ENCODE assay signal across 8 mouse cellular contexts in genomic region chr5:52064804-52065451, GRCm38 (mm10).
DNase-seq lines count a peak whose midpoint lies in the region; ATAC-seq lines count a peak whose summit lies in the region.

No protein-coding gene starts in this region.

- 38% methylated on average over 16 of the region's 16 CpGs for WGBS in midbrain, embryonic 14.5 days

- no peaks in the 10 kb centered on the region for H3K27me3 ChIP-seq in midbrain, embryonic 14.5 days (ENCODE audit: control insufficient read depth, insufficient read depth, low read length)

- H3K4me3 ChIP-seq in midbrain, embryonic 14.5 days (replicated peaks; ENCODE audit: low read depth, low read length) = no peak overlapping the region

- no peak overlapping the region for H3K9ac ChIP-seq in midbrain, embryonic 14.5 days (replicated peaks; ENCODE audit: low read length)

- no peak for ATAC-seq in CD4-positive, CD25-positive, alpha-beta regulatory T cell, adult 4 months
- ATAC-seq in midbrain, embryonic 14.5 days (ENCODE audit: low FRiP score, low TSS enrichment) = peak; percentile 84; the same call in 1 of the 2 replicates

- no peak overlapping the region for H3K27ac ChIP-seq in midbrain, embryonic 14.5 days (replicated peaks; ENCODE audit: low read depth, low read length)

- no peaks in the 10 kb centered on the region for H3K4me1 ChIP-seq in midbrain, embryonic 14.5 days (ENCODE audit: control insufficient read depth, insufficient read depth, low read length)

- H3K36me3 ChIP-seq in midbrain, embryonic 14.5 days (ENCODE audit: control insufficient read depth, insufficient read depth, low read length) = no peaks in the 10 kb centered on the region

- H3K9me3 ChIP-seq in midbrain, embryonic 14.5 days (ENCODE audit: control insufficient read depth, low read length) = no peaks in the 10 kb centered on the region

- no peak overlapping the region for H3K4me2 ChIP-seq in midbrain, embryonic 14.5 days (ENCODE audit: low read length)

- peak; percentile 78 for DNase-seq in CD4-positive, CD25-positive, alpha-beta regulatory T cell, adult 2 months (ENCODE audit: low read depth, low spot score)
- DNase-seq in embryo, embryonic 9.5 days (ENCODE audit: extremely low spot score) = peak; percentile 86
- peak; percentile 65 to 78 for DNase-seq in gastrocnemius, postnatal 4 days (ENCODE audit: low spot score in 2 of 2)
- DNase-seq in kidney, adult 18-20 months = peak; percentile 87
- DNase-seq in left cerebral cortex, postnatal 4 days = peak; percentile 90
- DNase-seq in midbrain, embryonic 14.5 days = peak; percentile 93
- DNase-seq in spleen, adult 12 weeks (ENCODE audit: low spot score) = peak; percentile 27

- intact Hi-C loops in left cerebral cortex, postnatal 4 days (cut with DNase I) = no loop called here

Comparison
In these comparisons a context has a peak if more than half of its experiments do, and no peak if none do; other contexts are left out.
1. DNase-seq: peak in every context shown above with its lines; median percentile 93 in midbrain, embryonic 14.5 days; 90 in left cerebral cortex, postnatal 4 days; 87 in kidney, adult 18-20 months; 86 in embryo, embryonic 9.5 days; 78 in CD4-positive, CD25-positive, alpha-beta regulatory T cell, adult 2 months; 72 in gastrocnemius, postnatal 4 days; 27 in spleen, adult 12 weeks.